Mouse (Mus musculus) kidney, postnatal 10 days (tissue): ENCODE measurements at regions not wholly inside any gene's neighbourhood (a gene's known extent, or its start where the extent isn't known, plus 50 kb on each side); places are given as distances from the start of the nearest gene placed in this dataset.

Experiments used
- DNase-seq: peaks from one replicate; pipeline ENCODE4 v3.0.0; 2021; ENCODE audit warnings: mixed read lengths

- no peak for DNase-seq
These were observed 50.2 kb upstream of the Shb start for GRCm38 (mm10) chr4:45582496-45582895.
